Mouse (Mus musculus) heart, embryonic 13.5 days (tissue): Measurements from ENCODE around the gene Asb5. TPM values are rescaled to one million over a fixed set of nuclear protein-coding genes. Genes with fewer than 3 reads are reported as not detected.

Source experiments
- ATAC-seq: fragments of 200-750 bp; cut with Nextera tagmentation; 2 replicates; pipeline ENCODE4 v1.8.0; 2017; ENCODE audit warnings: moderate TSS enrichment; ENCODE audit not compliant: insufficient number of reproducible peaks, low FRiP score, low TSS enrichment; ENCODE audit errors: extremely low read depth
- H3K27ac ChIP-seq: fragments of 300-500 bp; sonication (generic); replicated peaks from 2 replicates; pipeline ENCODE4 v1.5.1; 2015; ENCODE audit warnings: moderate library complexity, mild to moderate bottlenecking, inconsistent platforms
- H3K27me3 ChIP-seq: fragments of 300-500 bp; sonication (generic); replicated peaks from 2 replicates; pipeline ENCODE4 v1.6.1; 2015; ENCODE audit warnings: mild to moderate bottlenecking, inconsistent platforms
- H3K36me3 ChIP-seq: fragments of 300-500 bp; sonication (generic); 2 replicates; pipeline ENCODE4 v1.6.1; 2015; ENCODE audit warnings: mild to moderate bottlenecking, inconsistent platforms
- H3K4me1 ChIP-seq: fragments of 300-500 bp; sonication (generic); 2 replicates; pipeline ENCODE4 v1.6.1; 2015; ENCODE audit warnings: inconsistent platforms
- H3K4me2 ChIP-seq: fragments of 300-500 bp; sonication (generic); 2 replicates; pipeline ENCODE4 v1.6.1; 2015; ENCODE audit warnings: inconsistent platforms, mild to moderate bottlenecking, moderate library complexity
- H3K4me3 ChIP-seq: fragments of 300-500 bp; sonication (generic); 2 replicates; pipeline ENCODE4 v1.5.1; 2015; ENCODE audit warnings: moderate library complexity, mild to moderate bottlenecking, inconsistent platforms
- H3K9ac ChIP-seq: fragments of 300-500 bp; sonication (generic); 2 replicates; pipeline ENCODE4 v1.6.1; 2015; ENCODE audit warnings: inconsistent platforms, mild to moderate bottlenecking, moderate library complexity
- H3K9me3 ChIP-seq: fragments of 300-500 bp; sonication (generic); 2 replicates; pipeline ENCODE4 v1.6.1; 2016; ENCODE audit warnings: inconsistent platforms
- WGBS: fragments of 180-500 bp; shearing (Covaris S2); methylation state at CpG from one replicate; pipeline ENCODE4 v1.1.7; 2015; ENCODE audit warnings: mixed read lengths; 5-methylcytosine and 5-hydroxymethylcytosine counted together
- polyA plus RNA-seq: library from polyadenylated mRNA; unstranded; fragments of >200 nt; fragmentation: Nextera tagmentation; extraction: Ambion mirVana; gene quantifications from 2 replicates; pipeline ENCODE4 v1.2.1, GENCODE M21; 2015

Gene Asb5
- 3.7 and 4.5 TPM in 2 replicates for polyA plus RNA-seq

DNA sequence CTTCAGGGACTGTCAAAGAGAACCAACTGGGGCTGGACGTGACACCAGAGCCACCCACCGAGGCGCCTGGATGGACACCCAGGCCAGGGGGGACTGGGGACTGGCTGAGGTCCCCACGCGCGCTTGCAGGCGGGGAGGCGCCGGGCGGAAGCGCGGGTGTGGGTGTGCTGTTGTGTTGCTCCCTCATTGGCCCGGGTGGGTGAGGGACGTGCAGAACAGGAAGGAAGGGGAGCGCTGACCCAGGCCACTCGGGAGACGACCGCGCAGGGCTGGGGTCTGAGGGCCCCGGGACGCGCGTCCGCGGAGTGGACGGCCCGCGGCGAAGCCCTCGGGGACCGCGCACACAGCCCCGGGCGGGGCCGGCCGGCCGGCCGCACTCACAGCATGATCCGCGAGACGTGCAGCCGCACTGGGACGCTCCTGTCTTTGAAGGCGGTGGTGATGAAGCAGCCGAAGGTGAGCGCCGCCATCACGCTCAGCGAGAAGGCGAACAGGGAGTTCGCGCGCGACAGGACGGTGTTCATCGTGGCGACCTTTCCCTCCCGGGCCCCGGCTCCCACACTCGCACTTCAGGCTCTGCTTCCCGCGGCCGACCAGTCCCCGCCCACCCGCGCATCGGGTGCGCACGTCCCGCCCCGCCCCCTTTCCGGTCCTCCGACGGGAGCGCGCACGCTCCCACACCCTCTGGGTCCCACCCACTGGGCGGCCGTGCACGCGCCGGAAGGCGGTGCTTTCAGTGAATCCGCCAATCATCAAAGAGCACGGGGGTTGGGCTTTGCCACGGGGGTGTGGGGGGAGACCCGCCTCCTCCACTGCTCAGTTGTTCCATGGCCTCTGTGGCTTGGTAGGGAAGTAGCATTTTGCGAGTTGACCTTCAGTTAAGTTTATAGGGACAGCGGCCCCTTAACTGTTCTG lies at the start of gene Asb5, which contains the start of gene Spcs3:
Gene Asb5 (plus strand): TSS at position 199 of the 915 bp plus-strand sequence.
Gene Spcs3 (minus strand): TSS at position 617 of the 915 bp plus-strand sequence.
- H3K27me3 ChIP-seq: no peaks in the 10 kb centered on the region
- peak within 1 kb of the TSS; percentile 87 for H3K27ac ChIP-seq
- WGBS: under 1% methylated on average over 89 of the region's 89 CpGs
- H3K4me3 ChIP-seq: peak within 1 kb of the TSS; percentile 87
- peak within 1 kb of the TSS; percentile 95 for H3K9ac ChIP-seq
- peaks cover 21% of the 10 kb centered on the region for H3K36me3 ChIP-seq
- H3K4me1 ChIP-seq: peaks cover 26% of the 10 kb centered on the region
- H3K9me3 ChIP-seq: no peaks in the 10 kb centered on the region
- H3K4me2 ChIP-seq: peak within 1 kb of the TSS; percentile 79
- peak; percentile 94 for ATAC-seq

DNA sequence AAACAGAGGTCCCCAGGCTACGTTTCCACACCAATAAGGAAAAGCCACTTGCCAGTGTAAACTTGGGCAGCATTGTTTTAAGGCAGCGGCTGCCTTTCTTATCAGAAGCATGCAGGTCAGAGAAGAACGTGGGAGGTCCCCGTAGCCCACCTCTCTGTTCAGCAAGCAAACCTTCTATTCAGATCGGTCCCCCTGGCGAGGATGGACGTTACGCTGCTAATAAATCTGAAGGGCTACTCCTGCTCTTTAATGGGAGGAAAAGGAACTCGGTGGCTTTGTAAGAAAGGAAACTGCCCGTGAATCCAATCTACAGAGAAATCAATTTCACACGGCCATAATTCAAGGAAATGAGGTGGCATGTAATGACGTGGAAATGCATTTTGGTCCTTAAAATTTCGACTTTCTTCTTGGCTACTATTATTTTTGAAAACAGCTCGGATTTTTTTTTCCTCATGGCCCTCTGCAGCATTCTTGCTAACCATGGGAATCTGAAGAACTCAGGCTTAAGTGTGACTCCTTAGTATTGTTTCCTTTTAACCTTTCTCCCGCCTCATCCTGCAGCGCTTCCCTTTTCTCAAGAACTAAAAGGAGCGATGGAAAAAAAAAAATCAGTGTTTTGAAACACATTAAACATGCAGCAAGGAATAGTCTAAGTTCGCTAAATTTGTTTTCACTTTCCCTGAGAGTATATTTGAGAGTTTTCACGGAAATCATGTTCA lies 42.7 kb upstream of the Asb5 start:
- Histone ChIP-seq H3K4me1 (peaks cover 4% of the 10 kb centered on the region; the same call in 1 of the 2 replicates), H3K27me3 (no peaks in the 10 kb centered on the region), H3K9me3 (no peaks in the 10 kb centered on the region), H3K9ac (peak overlapping the region; percentile 68), H3K27ac (peak overlapping the region; percentile 4), H3K36me3 (no peaks in the 10 kb centered on the region), H3K4me2 (peak overlapping the region; percentile 63), H3K4me3 (peak overlapping the region; percentile 40)
- 34% methylated on average over 19 of the region's 19 CpGs for WGBS
- no peak for ATAC-seq

DNA sequence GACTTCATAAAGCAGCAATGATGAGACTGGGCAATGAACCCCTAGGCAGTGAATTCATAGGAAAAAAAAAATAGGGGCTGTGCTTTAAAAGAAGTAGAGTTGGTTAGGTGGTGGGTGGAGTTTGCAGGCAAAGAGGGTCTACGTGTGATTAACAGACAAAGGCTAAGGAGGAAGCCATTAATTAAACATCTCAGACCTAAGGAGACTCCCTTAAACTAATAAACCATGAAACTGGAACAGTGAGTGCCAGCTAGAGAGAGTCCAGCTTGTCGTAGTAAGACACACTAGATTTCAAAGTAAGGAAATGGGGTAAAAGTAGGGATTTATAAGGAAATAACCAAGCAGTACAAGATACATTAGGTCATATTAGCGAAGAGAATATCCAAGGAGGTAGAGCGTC lies 40.9 kb upstream of the Asb5 start:
- Histone ChIP-seq H3K4me2 (no peak overlapping the region), H3K9ac (no peak overlapping the region), H3K36me3 (no peaks in the 10 kb centered on the region), H3K4me1 (peaks cover 4% of the 10 kb centered on the region; the same call in 1 of the 2 replicates), H3K27ac (no peak overlapping the region), H3K27me3 (no peaks in the 10 kb centered on the region), H3K9me3 (no peaks in the 10 kb centered on the region), H3K4me3 (no peak overlapping the region)
- ATAC-seq: no peak
- 78% methylated on average over 4 of the region's 4 CpGs for WGBS

DNA sequence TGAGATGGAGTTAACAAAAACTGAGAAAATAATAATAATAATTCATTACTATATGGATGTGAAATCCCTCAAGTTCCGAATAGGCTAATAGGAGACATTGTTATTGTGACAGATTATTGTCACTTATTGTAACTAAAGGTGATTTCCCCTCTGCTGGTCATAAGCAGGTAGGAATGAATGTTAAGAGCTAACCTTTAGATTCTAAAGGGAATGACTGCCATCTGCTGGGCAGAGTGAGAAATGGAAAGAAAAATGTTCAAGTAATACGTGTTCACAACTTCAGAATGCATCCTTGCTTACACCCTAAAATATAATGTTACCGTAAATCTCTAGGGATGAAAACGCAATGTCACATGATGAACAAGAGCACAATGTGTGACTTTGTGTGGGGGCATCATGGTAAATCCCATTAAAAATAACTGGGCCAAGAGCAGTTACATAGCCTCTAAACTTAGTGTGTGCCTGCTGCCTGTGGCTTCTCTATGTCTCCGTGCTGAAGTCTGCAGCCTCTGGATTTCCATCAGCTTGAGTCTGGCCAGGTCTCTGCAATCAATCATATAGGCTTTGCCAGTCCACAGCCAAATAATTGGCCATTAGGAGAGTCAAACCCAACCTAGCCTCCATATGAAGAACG lies 38.2 kb upstream of the Asb5 start:
- Histone ChIP-seq H3K9ac (no peak overlapping the region), H3K9me3 (no peaks in the 10 kb centered on the region), H3K4me3 (no peak overlapping the region), H3K27ac (no peak overlapping the region), H3K27me3 (no peaks in the 10 kb centered on the region), H3K36me3 (no peaks in the 10 kb centered on the region), H3K4me1 (peaks cover 4% of the 10 kb centered on the region; the same call in 1 of the 2 replicates), H3K4me2 (peak overlapping the region; percentile 22)
- no peak for ATAC-seq
- 20% methylated on average over 6 of the region's 6 CpGs for WGBS

DNA sequence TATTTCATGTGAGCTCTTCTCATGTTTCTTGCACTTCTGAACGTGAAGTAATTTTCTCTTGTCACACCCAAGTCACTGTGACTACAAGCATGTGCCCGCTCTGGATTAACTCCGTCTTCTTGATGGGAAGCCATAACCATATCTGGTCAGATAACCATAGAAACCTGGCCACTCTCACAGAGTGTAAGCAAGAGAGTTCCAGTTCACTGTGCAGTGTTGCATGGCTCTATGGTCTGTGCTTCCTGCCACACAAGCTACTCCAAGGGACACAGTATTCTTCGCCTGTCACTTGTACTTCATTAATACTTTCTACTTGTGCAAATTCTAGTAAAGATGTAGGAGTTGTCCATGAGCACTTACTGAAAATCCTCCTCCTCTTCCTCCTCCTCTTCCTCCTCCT lies 37.4 kb upstream of the Asb5 start:
- Histone ChIP-seq H3K4me1 (no peaks in the 10 kb centered on the region), H3K4me3 (no peak overlapping the region), H3K4me2 (no peak overlapping the region), H3K9ac (no peak overlapping the region), H3K27me3 (no peaks in the 10 kb centered on the region), H3K27ac (no peak overlapping the region), H3K36me3 (no peaks in the 10 kb centered on the region), H3K9me3 (no peaks in the 10 kb centered on the region)
- 45% methylated on average over 4 of the region's 4 CpGs for WGBS
- ATAC-seq: no peak

DNA sequence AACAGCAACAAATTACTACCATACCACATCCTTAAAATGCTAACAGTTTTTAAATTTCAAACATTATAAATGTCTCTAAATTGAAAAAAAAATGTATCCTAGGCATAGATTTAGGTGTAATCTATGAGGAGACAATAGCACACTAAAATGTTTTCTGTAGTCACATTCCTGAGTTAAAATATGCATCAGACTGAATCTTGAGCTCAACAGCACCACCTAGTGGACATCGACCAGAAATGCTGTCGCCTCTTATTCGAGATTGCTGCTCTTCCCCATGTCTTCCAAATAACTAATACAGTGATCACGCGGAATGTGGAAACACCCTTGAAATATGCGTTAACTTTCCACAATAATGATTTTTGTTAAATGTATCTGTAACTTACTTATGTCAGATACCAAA lies 36.3 kb upstream of the Asb5 start:
- no peaks in the 10 kb centered on the region for H3K4me1 ChIP-seq
- no peak overlapping the region for H3K9ac ChIP-seq
- H3K4me3 ChIP-seq: no peak overlapping the region
- ATAC-seq: no peak
- H3K27ac ChIP-seq: no peak overlapping the region
- H3K27me3 ChIP-seq: no peaks in the 10 kb centered on the region
- no peaks in the 10 kb centered on the region for H3K9me3 ChIP-seq
- H3K4me2 ChIP-seq: no peak overlapping the region
- WGBS: 11% methylated on average over 6 of the region's 6 CpGs
- no peaks in the 10 kb centered on the region for H3K36me3 ChIP-seq

DNA sequence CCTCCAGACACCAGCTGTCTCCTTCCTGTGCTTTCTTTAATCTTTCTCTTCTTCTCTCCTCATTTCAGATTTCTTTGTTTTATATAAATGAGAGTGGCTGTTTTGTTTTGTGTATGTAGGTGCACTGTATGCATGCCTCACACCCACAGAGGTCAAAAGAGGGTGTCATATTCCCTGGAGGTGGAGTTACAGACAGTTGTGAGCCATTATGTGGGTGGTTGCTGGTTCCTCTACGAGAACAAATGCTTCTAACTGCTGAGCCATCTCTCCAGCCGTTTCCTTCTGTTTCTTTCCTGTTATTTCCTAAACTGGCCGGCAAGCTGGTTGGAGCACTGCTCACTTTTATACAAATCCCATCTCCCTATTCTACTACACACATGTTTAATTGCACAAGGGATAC lies 35.5 kb upstream of the Asb5 start:
- WGBS: 48% methylated on average over 3 of the region's 3 CpGs
- no peaks in the 10 kb centered on the region for H3K36me3 ChIP-seq
- no peak overlapping the region for H3K4me3 ChIP-seq
- H3K27me3 ChIP-seq: no peaks in the 10 kb centered on the region
- no peak overlapping the region for H3K4me2 ChIP-seq
- H3K27ac ChIP-seq: no peak overlapping the region
- H3K4me1 ChIP-seq: no peaks in the 10 kb centered on the region
- H3K9me3 ChIP-seq: no peaks in the 10 kb centered on the region
- no peak for ATAC-seq
- no peak overlapping the region for H3K9ac ChIP-seq

DNA sequence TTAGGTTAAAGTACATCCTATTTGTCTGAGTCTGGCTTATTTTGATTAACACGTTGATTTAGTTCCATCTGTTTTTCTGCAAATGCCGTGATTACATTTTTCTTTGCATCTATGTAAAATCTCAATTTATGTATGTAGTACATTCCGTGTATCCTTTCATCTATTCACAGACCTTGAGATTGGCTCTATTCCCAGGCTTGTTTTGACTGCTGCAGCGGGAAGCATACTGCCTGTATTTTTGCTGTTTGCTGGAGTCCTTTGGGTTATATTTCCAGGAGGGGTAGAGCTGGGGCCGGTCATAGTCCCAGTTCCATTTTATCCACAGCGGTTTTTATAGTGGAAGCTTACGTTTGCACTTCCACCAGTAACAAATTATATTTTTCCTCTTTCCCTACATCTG lies 26.3 kb upstream of the Asb5 start:
- Histone ChIP-seq H3K27me3 (no peaks in the 10 kb centered on the region), H3K9ac (no peak overlapping the region), H3K36me3 (no peaks in the 10 kb centered on the region), H3K27ac (no peak overlapping the region), H3K4me1 (0 out of 2 replicates have a peak, but pooled peaks cover 6% of the 10 kb centered on the region), H3K9me3 (no peaks in the 10 kb centered on the region), H3K4me3 (no peak overlapping the region), H3K4me2 (no peak overlapping the region)
- WGBS: 67% methylated on average over 7 of the region's 7 CpGs
- no peak for ATAC-seq

DNA sequence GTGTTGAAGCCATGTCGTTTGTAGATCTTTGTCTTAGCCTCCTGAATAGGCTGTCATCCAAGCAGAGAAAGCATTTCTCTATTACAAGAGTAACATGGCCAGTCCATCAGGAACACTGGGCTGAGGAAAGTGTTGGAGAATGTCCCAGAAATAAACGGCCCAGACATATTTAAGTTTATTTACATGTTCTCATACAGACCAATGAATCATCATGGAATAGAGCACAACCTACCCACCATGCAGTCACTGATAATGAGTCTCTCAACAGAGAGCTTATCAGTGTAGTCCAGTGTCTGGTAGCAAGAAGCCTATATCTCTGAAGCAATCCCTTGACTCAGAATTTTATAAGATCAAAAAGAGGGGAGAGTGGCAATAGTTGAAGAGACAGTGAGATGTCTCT lies 24.3 kb upstream of the Asb5 start:
- no peaks in the 10 kb centered on the region for H3K9me3 ChIP-seq
- H3K27ac ChIP-seq: no peak overlapping the region
- 56% methylated on average over 2 of the region's 2 CpGs for WGBS
- no peak overlapping the region for H3K9ac ChIP-seq
- H3K36me3 ChIP-seq: no peaks in the 10 kb centered on the region
- H3K27me3 ChIP-seq: no peaks in the 10 kb centered on the region
- peaks cover 15% of the 10 kb centered on the region; the same call in 1 of the 2 replicates for H3K4me1 ChIP-seq
- H3K4me3 ChIP-seq: no peak overlapping the region
- H3K4me2 ChIP-seq: no peak overlapping the region
- ATAC-seq: no peak

DNA sequence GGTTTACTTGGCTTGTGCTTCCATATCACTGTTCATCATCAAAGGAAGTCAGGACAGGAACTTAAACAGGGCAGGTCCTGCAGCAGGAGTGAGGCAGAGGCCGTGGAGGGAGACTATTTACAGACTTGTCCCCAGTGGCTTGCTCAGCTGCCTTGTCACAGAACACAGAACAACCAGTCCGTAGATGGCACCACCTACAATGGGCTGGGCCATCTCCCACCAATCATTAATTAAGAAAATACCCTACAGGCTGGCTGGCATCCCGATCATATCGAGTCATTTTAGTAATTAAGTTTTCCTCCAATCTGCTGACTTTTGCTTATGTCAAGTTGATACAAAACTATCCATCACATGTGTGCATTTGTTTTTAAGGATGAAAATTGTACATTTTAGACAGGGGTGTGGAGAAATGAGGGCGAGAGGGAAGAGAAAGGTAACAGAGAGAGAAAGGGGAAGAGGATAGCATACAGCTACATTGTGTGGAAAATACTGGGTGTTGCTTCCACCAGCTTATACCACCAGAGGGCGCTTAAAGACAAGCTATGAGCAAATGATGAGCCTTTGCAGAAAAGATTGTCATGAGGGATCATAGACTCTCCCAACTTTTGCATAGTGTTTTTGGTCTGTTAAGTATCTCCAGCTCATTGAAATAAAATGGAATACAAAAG lies 21.8 kb upstream of the Asb5 start:
- Histone ChIP-seq H3K27ac (no peak overlapping the region), H3K27me3 (no peaks in the 10 kb centered on the region), H3K4me2 (no peak overlapping the region), H3K9me3 (no peaks in the 10 kb centered on the region), H3K4me3 (no peak overlapping the region), H3K36me3 (no peaks in the 10 kb centered on the region), H3K4me1 (peaks cover 15% of the 10 kb centered on the region; the same call in 1 of the 2 replicates), H3K9ac (no peak overlapping the region)
- ATAC-seq: no peak
- 27% methylated on average over 6 of the region's 6 CpGs for WGBS

DNA sequence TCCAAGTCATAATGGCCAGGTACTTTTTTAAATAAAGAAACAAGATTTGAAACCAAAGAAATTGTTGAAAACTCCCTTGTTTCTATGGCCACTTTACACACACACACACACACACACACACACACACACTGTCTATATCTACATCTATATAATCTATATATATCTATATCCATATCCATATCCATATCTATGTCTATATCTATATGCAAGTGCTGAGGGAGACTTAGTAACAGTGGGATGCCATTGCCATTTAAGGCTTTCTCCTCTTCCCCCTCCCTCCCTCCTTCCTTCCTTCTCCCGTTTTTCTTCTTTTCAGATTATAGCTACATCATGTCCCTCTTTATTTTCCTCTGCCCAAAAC lies 21.3 kb upstream of the Asb5 start:
- no peak overlapping the region for H3K4me3 ChIP-seq
- 15% methylated on average over 1 of the region's 1 CpGs for WGBS
- H3K4me1 ChIP-seq: peaks cover 15% of the 10 kb centered on the region; the same call in 1 of the 2 replicates
- no peaks in the 10 kb centered on the region for H3K27me3 ChIP-seq
- H3K36me3 ChIP-seq: no peaks in the 10 kb centered on the region
- peak overlapping the region; percentile 72; the same call in 1 of the 2 replicates for H3K4me2 ChIP-seq
- no peak overlapping the region for H3K9ac ChIP-seq
- H3K9me3 ChIP-seq: no peaks in the 10 kb centered on the region
- ATAC-seq: no peak
- no peak overlapping the region for H3K27ac ChIP-seq
